Mouse (Mus musculus): ENCODE data around the gene Ptpn7.

DNA sequence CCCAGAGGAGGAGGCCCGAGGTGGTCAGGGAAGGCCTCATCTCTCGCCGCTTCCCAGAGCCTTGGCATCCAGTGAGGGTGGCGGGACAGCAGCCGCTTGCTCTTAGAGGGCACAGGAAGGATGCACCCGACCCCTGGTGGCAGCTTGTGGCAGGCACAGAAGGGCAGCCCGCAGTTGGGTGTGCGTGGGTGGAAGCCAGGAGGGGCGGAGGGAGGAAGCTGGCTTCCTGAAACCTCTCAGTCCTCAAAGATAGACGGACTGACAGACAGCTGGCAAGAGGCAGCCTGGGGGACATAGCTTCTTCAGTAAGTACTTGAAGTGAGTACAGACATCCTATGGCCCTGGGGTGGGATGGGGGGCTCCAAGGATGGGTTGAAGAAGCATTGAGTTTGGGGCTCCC is at the start of gene Ptpn7:
- TF ChIP-seq CTCF (conservative IDR thresholded peaks at IDR 0.05; ENCODE audit: low read length), result peak; percentile 55
- no peak for TF ChIP-seq POU5F1 (IDR thresholded peaks at IDR 0.05; ENCODE audit: borderline replicate concordance, low read length)
- TF ChIP-seq NANOG (IDR thresholded peaks at IDR 0.05; ENCODE audit: borderline replicate concordance, low read length), result no peak

All from E14TG2a.4 (cell line).